Mouse (Mus musculus): ENCODE results near the gene Bsn. TPM values are rescaled to one million over a fixed set of nuclear protein-coding genes. Genes with fewer than 3 reads are reported as not detected.
"Not testable (repeated sequence)": the region's sequence is repeated elsewhere in the genome, so short reads cannot be mapped to it uniquely, and the experiment has no call there.

Bsn gene
- polyA plus RNA-seq, 1 experiment from 2014 or later = 2.8 TPM

GRCm38 (mm10) chr9:108217936-108218543 lies 27.9 kb upstream of the Bsn start:
- Histone ChIP-seq H3K4me2 (no peak overlapping the region), H3K27me3 (replicated peaks) (no peaks in the 10 kb centered on the region), H3K9me3 (no peaks in the 10 kb centered on the region), H3K27ac (no peak overlapping the region), H3K4me3 (replicated peaks) (no peak overlapping the region), H3K9ac (no peak overlapping the region), H3K4me1 (no peaks in the 10 kb centered on the region), H3K36me3 (peaks cover 14% of the 10 kb centered on the region)
- WGBS = 83% methylated on average over 11 of the region's 11 CpGs
- ATAC-seq (ENCODE audit: insufficient read depth, low FRiP score, low read depth) = no peak

- H3K4me1 ChIP-seq = no peaks in the 10 kb centered on the region
- no peak overlapping the region for H3K9ac ChIP-seq
- peaks cover 14% of the 10 kb centered on the region for H3K36me3 ChIP-seq
- WGBS = 90% methylated on average over 3 of the region's 3 CpGs
- no peak overlapping the region for H3K4me2 ChIP-seq
- H3K4me3 ChIP-seq (replicated peaks) = no peak overlapping the region
- no peak for ATAC-seq (ENCODE audit: insufficient read depth, low FRiP score, low read depth)
- H3K27ac ChIP-seq = no peak overlapping the region
- no peaks in the 10 kb centered on the region for H3K27me3 ChIP-seq (replicated peaks)
- no peaks in the 10 kb centered on the region for H3K9me3 ChIP-seq
Observed at GRCm38 (mm10) chr9:108217406-108217805, 27.2 kb upstream of the Bsn start.

DNA sequence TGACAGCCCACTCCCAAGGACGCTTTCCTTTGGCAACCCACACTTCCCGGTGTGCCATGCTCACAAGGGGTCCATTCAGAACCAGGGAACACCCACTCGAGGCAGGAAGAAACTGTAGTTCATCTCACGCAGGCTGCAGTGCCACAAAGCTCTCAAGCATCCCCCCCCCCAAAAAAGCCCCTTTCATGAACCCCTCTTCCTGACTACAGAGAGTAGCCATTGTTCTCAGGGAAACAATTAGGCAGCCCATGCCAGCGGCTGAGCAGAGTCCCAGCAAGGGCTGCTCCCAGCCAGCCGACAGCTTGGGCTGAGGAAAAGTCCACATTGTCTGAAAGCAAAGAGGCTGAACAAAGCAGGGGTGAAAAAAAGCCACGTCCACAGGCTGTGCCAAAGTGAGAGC lies 22.9 kb upstream of the Bsn start:
- H3K9me3 ChIP-seq = no peaks in the 10 kb centered on the region
- no peak overlapping the region for H3K27ac ChIP-seq
- ATAC-seq (ENCODE audit: insufficient read depth, low FRiP score, low read depth) = no peak
- H3K4me3 ChIP-seq (replicated peaks) = no peak overlapping the region
- H3K4me1 ChIP-seq = no peaks in the 10 kb centered on the region
- no peak overlapping the region for H3K4me2 ChIP-seq
- no peak overlapping the region for H3K9ac ChIP-seq
- H3K27me3 ChIP-seq (replicated peaks) = no peaks in the 10 kb centered on the region
- peaks cover 17% of the 10 kb centered on the region for H3K36me3 ChIP-seq
- WGBS = 62% methylated on average over 7 of the region's 7 CpGs

- H3K4me3 ChIP-seq (replicated peaks) = no peak overlapping the region
- no peaks in the 10 kb centered on the region for H3K9me3 ChIP-seq
- H3K4me1 ChIP-seq = no peaks in the 10 kb centered on the region
- H3K27me3 ChIP-seq (replicated peaks) = no peaks in the 10 kb centered on the region
- H3K9ac ChIP-seq = no peak overlapping the region
- H3K27ac ChIP-seq = no peak overlapping the region
- WGBS = 88% methylated on average over 2 of the region's 2 CpGs
- ATAC-seq (ENCODE audit: insufficient read depth, low FRiP score, low read depth) = no peak
- no peak overlapping the region for H3K4me2 ChIP-seq
- peaks cover 17% of the 10 kb centered on the region for H3K36me3 ChIP-seq
Observed at GRCm38 (mm10) chr9:108212426-108212825, 22.2 kb upstream of the Bsn start.

GRCm38 (mm10) chr9:108205571-108205901 lies 15.4 kb upstream of the Bsn start:
- no peak for ATAC-seq (ENCODE audit: insufficient read depth, low FRiP score, low read depth)
- no peak overlapping the region for H3K27ac ChIP-seq
- no peaks in the 10 kb centered on the region for H3K27me3 ChIP-seq (replicated peaks)
- H3K9ac ChIP-seq = no peak overlapping the region
- H3K36me3 ChIP-seq = peaks cover 20% of the 10 kb centered on the region
- no peaks in the 10 kb centered on the region for H3K9me3 ChIP-seq
- no peak overlapping the region for H3K4me3 ChIP-seq (replicated peaks)
- 0 out of 2 replicates have a peak, but pooled peaks cover 6% of the 10 kb centered on the region for H3K4me1 ChIP-seq
- no peak overlapping the region for H3K4me2 ChIP-seq
- 75% methylated on average over 3 of the region's 3 CpGs for WGBS

- Histone ChIP-seq H3K27ac (no peak overlapping the region), H3K27me3 (replicated peaks) (no peaks in the 10 kb centered on the region), H3K4me1 (0 out of 2 replicates have a peak, but pooled peaks cover 9% of the 10 kb centered on the region), H3K9ac (no peak overlapping the region), H3K36me3 (peaks cover 20% of the 10 kb centered on the region), H3K9me3 (no peaks in the 10 kb centered on the region), H3K4me2 (no peak overlapping the region), H3K4me3 (replicated peaks) (no peak overlapping the region)
- no peak for ATAC-seq (ENCODE audit: insufficient read depth, low FRiP score, low read depth)
- 86% methylated on average over 8 of the region's 8 CpGs for WGBS
Observed at GRCm38 (mm10) chr9:108204884-108205570, 14.8 kb upstream of the Bsn start.

DNA sequence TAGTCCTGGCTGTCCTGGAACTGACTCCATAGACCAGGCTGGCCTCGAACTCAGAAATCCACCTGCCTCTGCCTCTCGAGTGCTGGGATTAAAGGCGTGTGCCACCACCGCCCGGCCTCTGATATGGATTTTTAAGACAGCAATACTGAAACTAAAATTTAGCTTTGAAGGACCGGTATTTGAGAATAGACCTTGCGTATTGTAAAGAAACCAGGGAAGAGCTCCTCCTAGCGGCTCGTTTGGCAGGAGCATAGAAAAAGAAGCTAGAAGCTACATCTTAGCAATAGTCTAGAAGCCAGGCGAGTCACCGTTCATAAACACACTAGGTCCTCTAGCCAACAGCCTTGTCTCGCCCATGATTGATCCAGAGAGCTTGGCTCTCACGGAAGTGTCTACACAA lies 12.8 kb upstream of the Bsn start:
- ATAC-seq (ENCODE audit: insufficient read depth, low FRiP score, low read depth) = no peak
- Histone ChIP-seq H3K4me3 (replicated peaks) (no peak overlapping the region), H3K4me1 (0 out of 2 replicates have a peak, but pooled peaks cover 9% of the 10 kb centered on the region), H3K27me3 (replicated peaks) (no peaks in the 10 kb centered on the region), H3K27ac (no peak overlapping the region), H3K9me3 (no peaks in the 10 kb centered on the region), H3K9ac (no peak overlapping the region), H3K36me3 (peaks cover 14% of the 10 kb centered on the region), H3K4me2 (0 out of 2 replicates have a peak overlapping the region, but pooled peaks have one; percentile 33)
- 29% methylated on average over 13 of the region's 13 CpGs for WGBS

DNA sequence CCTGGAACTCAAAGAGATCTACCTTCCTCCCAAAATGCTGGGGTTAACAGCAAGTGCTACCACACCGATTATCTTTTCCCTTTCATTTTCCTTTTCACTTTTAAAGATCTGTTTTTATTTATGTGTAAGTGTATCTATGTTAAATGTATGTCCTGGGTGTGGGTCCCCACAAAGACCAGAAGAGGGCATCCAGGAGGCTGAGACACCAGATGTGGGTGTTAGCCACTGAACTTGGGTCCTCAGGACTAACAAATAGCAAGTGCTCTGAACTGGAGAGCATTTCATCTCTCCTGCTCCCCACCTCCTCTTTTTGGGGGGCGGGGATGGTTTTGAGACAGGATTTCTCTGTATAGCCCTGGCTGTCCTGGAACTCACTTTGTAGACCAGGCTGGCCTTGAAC lies 12.0 kb upstream of the Bsn start:
- Histone ChIP-seq H3K4me3 (replicated peaks) (no peak overlapping the region), H3K36me3 (peaks cover 5% of the 10 kb centered on the region), H3K9ac (no peak overlapping the region), H3K27me3 (replicated peaks) (no peaks in the 10 kb centered on the region), H3K4me2 (no peak overlapping the region), H3K4me1 (peaks cover 13% of the 10 kb centered on the region; the same call in 1 of the 2 replicates), H3K27ac (no peak overlapping the region), H3K9me3 (no peaks in the 10 kb centered on the region)
- WGBS = 85% methylated on average over 2 of the region's 2 CpGs
- ATAC-seq (ENCODE audit: insufficient read depth, low FRiP score, low read depth) = no peak

GRCm38 (mm10) chr9:108201160-108201559 lies 11.0 kb upstream of the Bsn start:
- peak overlapping the region; percentile 33; the same call in 1 of the 2 replicates for H3K27ac ChIP-seq
- 1% methylated on average over 13 of the region's 13 CpGs for WGBS
- peak overlapping the region; percentile 48 for H3K4me2 ChIP-seq
- no peaks in the 10 kb centered on the region for H3K9me3 ChIP-seq
- H3K27me3 ChIP-seq (replicated peaks) = no peaks in the 10 kb centered on the region
- H3K36me3 ChIP-seq = no peaks in the 10 kb centered on the region
- H3K4me3 ChIP-seq (replicated peaks) = no peak overlapping the region; the same call in 1 of the 2 replicates
- H3K4me1 ChIP-seq = peaks cover 14% of the 10 kb centered on the region; the same call in 1 of the 2 replicates
- ATAC-seq (ENCODE audit: insufficient read depth, low FRiP score, low read depth) = peak; percentile 98
- H3K9ac ChIP-seq = no peak overlapping the region

- H3K4me2 ChIP-seq = no peak overlapping the region
- H3K4me1 ChIP-seq = peaks cover 14% of the 10 kb centered on the region; the same call in 1 of the 2 replicates
- ATAC-seq (ENCODE audit: insufficient read depth, low FRiP score, low read depth) = no peak
- no peak overlapping the region for H3K9ac ChIP-seq
- no peaks in the 10 kb centered on the region for H3K27me3 ChIP-seq (replicated peaks)
- H3K36me3 ChIP-seq = no peaks in the 10 kb centered on the region
- no peak overlapping the region for H3K4me3 ChIP-seq (replicated peaks)
- no peak overlapping the region for H3K27ac ChIP-seq
- 56% methylated on average over 4 of the region's 4 CpGs for WGBS
- no peaks in the 10 kb centered on the region for H3K9me3 ChIP-seq
Observed at GRCm38 (mm10) chr9:108198621-108199020, 8.4 kb upstream of the Bsn start.

DNA sequence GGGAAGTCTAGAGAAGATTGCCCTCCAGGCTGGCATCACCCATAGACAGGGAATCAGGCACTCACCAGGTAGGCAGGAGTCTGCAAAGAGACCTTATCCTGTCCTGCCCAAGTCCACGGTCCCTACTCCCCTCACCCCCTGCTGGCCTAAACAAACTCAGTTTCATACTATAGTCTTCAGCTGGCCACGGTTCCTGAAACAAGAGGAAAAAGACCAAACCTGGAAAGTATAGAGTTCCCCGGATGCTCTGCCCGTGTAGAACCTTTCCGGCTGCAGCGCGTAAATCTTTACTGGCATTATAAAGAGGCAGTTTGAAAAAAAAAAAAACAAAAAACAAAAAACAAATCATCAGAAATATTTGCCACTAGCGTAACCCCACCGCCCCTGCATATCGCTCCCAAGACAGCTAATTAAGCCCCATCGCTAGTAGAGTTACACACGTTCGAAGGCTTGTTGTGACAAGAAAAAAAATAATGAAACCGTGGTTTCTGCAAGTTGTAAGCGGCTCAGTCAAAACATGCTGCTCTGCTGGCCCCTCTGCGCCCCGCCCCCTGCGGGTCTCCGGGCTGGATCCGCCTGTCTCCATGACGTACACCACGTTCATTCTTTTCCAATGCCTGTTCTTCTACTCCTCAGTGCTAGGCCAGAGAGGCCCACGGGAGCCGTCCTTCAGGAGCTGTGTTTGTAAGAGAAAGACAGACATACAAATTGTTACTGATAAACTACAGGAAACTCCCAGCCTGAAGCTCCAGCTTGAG lies 6.9 kb upstream of the Bsn start:
- ATAC-seq (ENCODE audit: insufficient read depth, low FRiP score, low read depth) = no peak
- peaks cover 14% of the 10 kb centered on the region; the same call in 1 of the 2 replicates for H3K4me1 ChIP-seq
- no peaks in the 10 kb centered on the region for H3K36me3 ChIP-seq
- H3K9ac ChIP-seq = no peak overlapping the region
- no peak overlapping the region; the same call in 1 of the 2 replicates for H3K4me3 ChIP-seq (replicated peaks)
- H3K9me3 ChIP-seq = no peaks in the 10 kb centered on the region
- peak overlapping the region; percentile 38 for H3K4me2 ChIP-seq
- no peaks in the 10 kb centered on the region for H3K27me3 ChIP-seq (replicated peaks)
- 31% methylated on average over 24 of the region's 24 CpGs for WGBS
- 0 out of 2 replicates have a peak overlapping the region, but pooled peaks have one; percentile 11 for H3K27ac ChIP-seq

GRCm38 (mm10) chr9:108196222-108196621 lies 6.0 kb upstream of the Bsn start:
- not testable (repeated sequence) for H3K36me3 ChIP-seq; H3K4me2 ChIP-seq; H3K27me3 ChIP-seq (replicated peaks); H3K27ac ChIP-seq; ATAC-seq (ENCODE audit: insufficient read depth, low FRiP score, low read depth); H3K9me3 ChIP-seq; H3K9ac ChIP-seq; H3K4me3 ChIP-seq (replicated peaks)
- H3K4me1 ChIP-seq = peaks cover 14% of the 10 kb centered on the region; the same call in 1 of the 2 replicates
- 65% methylated on average over 6 of the region's 6 CpGs for WGBS
